Mouse (Mus musculus) hindbrain, postnatal 0 days (tissue): Measurements from ENCODE around the gene Fbxl13. TPM values are rescaled to one million over a fixed set of nuclear protein-coding genes. Genes with fewer than 3 reads are reported as not detected.

Experiments used
- ATAC-seq: fragments of 200-750 bp; cut with Nextera tagmentation; 2 replicates; pipeline ENCODE4 v1.8.0; 2017; ENCODE audit warnings: mild to moderate bottlenecking, moderate TSS enrichment, moderate library complexity
- DNase-seq: peaks from one replicate; pipeline ENCODE4 v3.0.0-alpha.2; 2015; ENCODE audit warnings: low spot score
- H3K27ac ChIP-seq: fragments of 300-500 bp; sonication (generic); 2 replicates; pipeline ENCODE4 v1.5.1; 2014; ENCODE audit warnings: mild to moderate bottlenecking
- H3K27me3 ChIP-seq: fragments of 300-500 bp; sonication (generic); 2 replicates; pipeline ENCODE4 v1.6.1; 2014; ENCODE audit warnings: low read length, mixed read lengths; ENCODE audit not compliant: insufficient read depth
- H3K36me3 ChIP-seq: fragments of 300-500 bp; sonication (generic); 2 replicates; pipeline ENCODE4 v1.6.1; 2014; ENCODE audit warnings: low read length, mixed read lengths; ENCODE audit not compliant: insufficient read depth
- H3K4me1 ChIP-seq: fragments of 300-500 bp; sonication (generic); 2 replicates; pipeline ENCODE4 v1.6.1; 2014; ENCODE audit warnings: antibody characterized with exemption, low read length, mixed read lengths; ENCODE audit not compliant: insufficient read depth
- H3K4me2 ChIP-seq: fragments of 300-500 bp; sonication (generic); 2 replicates; pipeline ENCODE4 v1.6.1; 2014; ENCODE audit warnings: low read depth, mild to moderate bottlenecking, low read length, moderate library complexity, mixed read lengths
- H3K4me3 ChIP-seq: fragments of 300-500 bp; sonication (generic); 2 replicates; pipeline ENCODE4 v1.5.1; 2014; ENCODE audit warnings: low read length
- H3K9ac ChIP-seq: fragments of 300-500 bp; sonication (generic); replicated peaks from 2 replicates; pipeline ENCODE4 v1.6.1; 2014; ENCODE audit warnings: mild to moderate bottlenecking, low read length, moderate library complexity, mixed read lengths
- H3K9me3 ChIP-seq: fragments of 300-500 bp; sonication (generic); 2 replicates; pipeline ENCODE4 v1.6.1; 2016; ENCODE audit warnings: low read length, mixed read lengths
- CTCF ChIP-seq: IDR thresholded peaks from 2 replicates; pipeline ENCODE4 v1.5.1; 2016; ENCODE audit warnings: antibody characterized with exemption, control low read depth, low read depth
- WGBS: fragments of 180-500 bp; shearing (Covaris S2); extraction: QIAGEN DNeasy Blood & Tissue Kit; methylation state at CpG from one replicate; pipeline ENCODE4 v1.1.7; 2014; 5-methylcytosine and 5-hydroxymethylcytosine counted together
- polyA plus RNA-seq: library from polyadenylated mRNA; unstranded; fragments of >200 nt; fragmentation: Nextera tagmentation; extraction: Ambion mirVana; gene quantifications from 2 replicates; pipeline ENCODE4 v1.2.1, GENCODE M21; 2015
- total RNA-seq: library from RNA; depleted of rRNA; stranded (reverse); fragments of >200 nt; gene quantifications from 2 replicates; pipeline ENCODE4 v1.2.3, GENCODE M21; 2014

Fbxl13 gene
- total and polyA plus RNA-seq, 2 experiments from 2014 or later = 0.16 to 0.23 TPM

DNA sequence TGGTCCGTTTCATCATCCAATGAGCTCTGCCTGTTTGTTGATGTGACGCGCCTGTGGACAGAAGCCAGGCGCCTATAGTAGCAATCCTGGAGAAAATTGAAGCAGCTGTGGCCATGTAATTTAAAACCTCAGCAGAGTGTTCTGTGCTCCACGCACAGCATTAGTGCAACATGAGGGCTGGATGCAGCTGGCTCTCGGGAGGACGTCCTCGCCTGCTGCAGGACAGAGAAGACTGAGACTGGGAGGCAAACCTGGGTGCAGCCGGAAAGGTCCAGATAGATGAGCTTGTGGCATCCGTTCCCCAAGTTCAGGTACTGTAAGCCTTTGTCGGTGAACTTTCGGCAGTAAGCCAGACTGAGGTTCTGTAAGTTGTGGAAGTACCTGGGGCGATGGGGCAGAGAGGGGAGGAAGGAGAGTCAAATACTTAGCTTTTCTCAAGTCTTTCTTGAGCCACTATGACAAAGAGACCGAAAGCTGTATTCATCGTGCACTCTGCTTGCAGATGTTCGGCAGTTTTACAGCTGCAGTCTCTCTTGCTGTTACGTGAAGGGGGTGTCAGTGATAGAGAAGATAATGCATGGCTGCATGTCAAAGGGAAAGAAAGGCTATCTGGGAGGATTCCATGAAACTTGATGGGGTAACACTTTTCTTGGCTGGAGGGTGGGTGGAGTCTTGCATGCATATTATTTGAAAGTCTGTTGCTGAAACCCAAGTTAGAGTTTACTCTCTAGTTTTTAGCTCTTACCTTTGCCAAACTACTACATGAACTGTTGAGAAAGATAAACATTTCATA is 101.8 kb downstream of the Fbxl13 start, which contains the start of gene Lrrc17:
Lrrc17 (plus strand) TSS at position 151 of the 793 bp plus-strand sequence.
- Histone ChIP-seq H3K4me1 (no peaks in the 10 kb centered on the region), H3K27ac (no peak within 1 kb of the TSS), H3K9me3 (no peaks in the 10 kb centered on the region), H3K4me3 (no peak within 1 kb of the TSS), H3K36me3 (no peaks in the 10 kb centered on the region), H3K9ac (no peak within 1 kb of the TSS), H3K4me2 (peak within 1 kb of the TSS; percentile 21; the same call in 1 of the 2 replicates), H3K27me3 (no peaks in the 10 kb centered on the region)
- 54% methylated on average over 17 of the region's 17 CpGs for WGBS
- ATAC-seq (no peak), DNase-seq (peak; percentile 44)
- no peak for TF ChIP-seq CTCF

DNA sequence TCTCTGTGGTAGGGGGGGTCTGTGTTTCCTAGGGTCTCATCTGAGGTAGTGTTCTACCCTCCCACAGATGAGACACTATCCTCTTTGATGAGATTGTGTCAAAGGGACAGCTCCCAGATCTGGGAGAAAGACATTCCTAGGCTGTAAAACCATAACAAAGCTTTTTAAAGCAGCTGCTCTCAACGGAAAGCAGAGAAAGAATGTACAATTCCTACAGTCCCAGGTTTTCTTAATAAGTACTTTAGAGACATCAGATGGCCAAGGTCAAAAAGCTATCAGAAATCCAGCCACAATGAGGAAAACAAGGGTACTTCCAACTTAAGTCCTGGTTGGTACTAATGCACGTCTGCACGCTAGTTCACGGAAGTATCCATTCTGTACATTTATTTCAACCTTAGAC is 103.2 kb downstream of the Fbxl13 start:
- no peak for DNase-seq
- no peak overlapping the region for H3K4me2 ChIP-seq
- WGBS = 85% methylated on average over 4 of the region's 4 CpGs
- H3K9me3 ChIP-seq = no peaks in the 10 kb centered on the region
- H3K9ac ChIP-seq = no peak overlapping the region
- H3K27ac ChIP-seq = no peak overlapping the region
- H3K4me1 ChIP-seq = no peaks in the 10 kb centered on the region
- H3K36me3 ChIP-seq = no peaks in the 10 kb centered on the region
- H3K4me3 ChIP-seq = no peak overlapping the region
- no peaks in the 10 kb centered on the region for H3K27me3 ChIP-seq
- TF ChIP-seq CTCF = no peak
- no peak for ATAC-seq

DNA sequence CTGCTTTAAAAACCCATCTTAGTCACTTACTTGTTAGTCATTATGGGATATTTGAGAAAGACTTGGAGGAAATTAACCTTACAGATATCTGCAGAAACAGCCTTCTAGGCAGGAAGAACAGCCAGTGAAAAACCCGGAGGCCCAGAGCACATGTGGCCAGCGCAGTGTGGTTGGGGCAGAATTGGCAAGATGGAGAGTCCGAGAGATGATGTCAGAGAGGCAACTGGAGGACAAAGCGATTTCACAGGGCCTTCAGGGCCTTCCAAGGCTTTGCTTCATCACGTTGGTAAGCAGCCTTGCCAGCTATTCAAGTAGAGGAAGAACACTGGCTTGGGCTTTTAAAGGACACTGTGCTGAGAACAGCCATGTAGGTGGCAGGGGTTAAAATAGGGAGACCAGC is 112.5 kb downstream of the Fbxl13 start:
- WGBS = 82% methylated on average over 5 of the region's 5 CpGs
- no peak for TF ChIP-seq CTCF
- no peak overlapping the region for H3K27ac ChIP-seq

DNA sequence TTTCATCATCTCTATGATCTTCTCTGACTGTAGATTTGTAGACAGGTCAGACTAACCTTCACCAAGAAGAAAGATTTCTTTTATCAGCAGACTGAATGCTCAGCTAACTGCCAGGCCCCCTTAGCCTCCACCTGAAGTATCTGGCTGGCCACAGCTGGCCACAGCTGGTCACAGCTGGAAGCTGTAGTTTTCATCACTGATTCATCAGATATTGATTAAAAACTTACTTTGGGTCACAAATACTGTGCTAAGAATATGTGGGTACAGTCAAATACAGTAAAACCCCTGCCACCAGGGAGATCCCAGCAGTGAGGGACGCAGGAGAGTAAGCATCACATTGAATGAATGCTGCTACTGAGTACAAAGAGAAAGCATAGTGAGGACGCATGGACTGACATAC is 113.3 kb downstream of the Fbxl13 start:
- no peak overlapping the region for H3K4me3 ChIP-seq
- no peak for TF ChIP-seq CTCF
- no peak overlapping the region for H3K4me2 ChIP-seq
- no peak overlapping the region for H3K9ac ChIP-seq
- H3K36me3 ChIP-seq = no peaks in the 10 kb centered on the region
- no peaks in the 10 kb centered on the region for H3K4me1 ChIP-seq
- H3K27ac ChIP-seq = no peak overlapping the region
- ATAC-seq (no peak), DNase-seq (no peak)
- 86% methylated on average over 2 of the region's 2 CpGs for WGBS
- H3K27me3 ChIP-seq = no peaks in the 10 kb centered on the region
- peaks cover 3% of the 10 kb centered on the region; the same call in 1 of the 2 replicates for H3K9me3 ChIP-seq

More for the DNA sequence above, 112.5 kb downstream of the Fbxl13 start:
- H3K9me3 ChIP-seq = peaks cover 3% of the 10 kb centered on the region; the same call in 1 of the 2 replicates
- DNase-seq (no peak), ATAC-seq (no peak)
- H3K36me3 ChIP-seq = no peaks in the 10 kb centered on the region
- no peak overlapping the region for H3K4me2 ChIP-seq
- H3K4me1 ChIP-seq = no peaks in the 10 kb centered on the region
- H3K4me3 ChIP-seq = no peak overlapping the region
- no peaks in the 10 kb centered on the region for H3K27me3 ChIP-seq
- no peak overlapping the region for H3K9ac ChIP-seq

DNA sequence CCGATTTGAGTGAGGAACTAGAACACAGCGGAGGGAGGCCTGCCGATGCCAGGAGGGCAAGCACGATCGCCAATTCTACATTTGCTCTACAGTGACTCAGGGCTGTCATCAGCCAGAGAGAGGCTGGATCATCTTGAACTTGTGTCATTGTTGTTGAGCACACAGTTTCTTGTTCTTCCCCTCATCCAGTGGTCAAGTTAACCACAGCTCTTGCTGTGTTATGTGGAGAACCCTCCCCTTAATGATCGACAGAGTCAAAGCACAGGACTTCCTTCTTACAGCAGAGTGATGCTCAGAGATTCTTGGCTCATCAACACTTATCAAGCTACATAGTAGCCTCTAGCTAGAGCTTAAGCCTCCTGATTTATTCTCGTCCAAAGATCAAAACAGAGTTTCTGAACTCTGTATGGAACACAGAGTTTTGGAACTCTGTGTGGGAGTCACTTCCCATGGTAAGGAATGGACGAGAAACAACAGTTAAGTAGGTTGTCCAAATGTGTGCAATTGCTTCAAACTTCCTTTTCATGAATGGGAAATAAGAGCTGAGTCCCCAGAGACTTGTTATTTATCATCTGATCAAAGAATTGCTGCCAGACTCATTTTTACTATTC is 116.2 kb downstream of the Fbxl13 start:
- Histone ChIP-seq H3K27ac (no peak overlapping the region), H3K4me1 (no peaks in the 10 kb centered on the region), H3K4me2 (no peak overlapping the region), H3K4me3 (no peak overlapping the region), H3K36me3 (no peaks in the 10 kb centered on the region), H3K27me3 (no peaks in the 10 kb centered on the region), H3K9ac (no peak overlapping the region), H3K9me3 (peaks cover 3% of the 10 kb centered on the region; the same call in 1 of the 2 replicates)
- no peak for DNase-seq
- no peak for TF ChIP-seq CTCF
- no peak for ATAC-seq
- WGBS = 89% methylated on average over 8 of the region's 8 CpGs

DNA sequence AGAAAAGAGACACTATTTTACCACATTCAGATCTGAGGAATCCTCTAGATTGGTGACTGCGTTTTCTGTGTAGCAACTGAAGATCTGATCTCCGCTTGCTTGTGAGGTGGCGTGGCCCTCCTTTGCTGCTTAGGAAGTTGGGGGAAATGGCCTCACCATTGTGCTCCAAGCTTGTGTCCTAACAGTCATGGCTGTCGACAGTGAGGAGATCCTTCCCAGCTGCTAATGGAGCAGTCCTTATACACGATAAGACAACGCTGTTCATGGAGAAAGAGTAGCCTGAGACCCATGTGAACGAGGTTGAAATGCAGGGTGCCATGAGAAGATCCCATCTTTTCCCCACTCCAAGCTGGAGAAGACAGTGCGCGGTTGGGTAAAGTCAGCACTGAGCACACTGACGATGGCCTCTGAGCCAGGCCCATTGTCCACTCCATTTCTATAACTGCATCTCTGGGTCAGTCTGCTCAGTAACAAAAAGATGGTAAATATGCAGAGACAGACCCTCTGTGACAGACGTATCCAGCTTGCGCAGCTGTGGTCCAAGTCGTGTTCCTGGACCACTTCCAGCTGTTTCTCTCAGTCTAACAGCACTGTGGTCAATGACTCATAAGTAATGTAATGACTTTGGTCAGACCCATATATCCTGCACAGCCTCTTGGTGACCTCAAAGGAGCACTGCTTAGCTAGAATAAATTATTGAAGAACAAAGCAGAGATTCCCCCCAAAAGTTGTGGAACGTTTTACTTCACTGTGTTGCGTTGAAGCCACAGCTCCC is 117.2 kb downstream of the Fbxl13 start:
- Histone ChIP-seq H3K27ac (no peak overlapping the region), H3K4me1 (no peaks in the 10 kb centered on the region), H3K4me3 (no peak overlapping the region), H3K4me2 (no peak overlapping the region), H3K9me3 (peaks cover 3% of the 10 kb centered on the region; the same call in 1 of the 2 replicates), H3K27me3 (no peaks in the 10 kb centered on the region), H3K36me3 (no peaks in the 10 kb centered on the region), H3K9ac (no peak overlapping the region)
- 80% methylated on average over 15 of the region's 15 CpGs for WGBS
- TF ChIP-seq CTCF = no peak
- ATAC-seq (no peak), DNase-seq (no peak)
